Mouse (Mus musculus) testis, postnatal 10 days (tissue): ENCODE data around the gene Foxe3.

ENCODE experiments used
- DNase-seq: peaks from one replicate; pipeline ENCODE4 v3.0.0; 2021; ENCODE audit warnings: low spot score

The Foxe3 gene

GRCm38 (mm10) chr4:114916056-114916455 is 9.8 kb downstream of the Foxe3 start:
- no peak for DNase-seq

- DNase-seq, result peak; percentile 76
Observed at GRCm38 (mm10) chr4:114913594-114913962, 12.2 kb downstream of the Foxe3 start.

GRCm38 (mm10) chr4:114912705-114913593 is 12.9 kb downstream of the Foxe3 start:
- DNase-seq, result no peak

GRCm38 (mm10) chr4:114909602-114910484 is 16.0 kb downstream of the Foxe3 start:
- peak; percentile 70 for DNase-seq

GRCm38 (mm10) chr4:114908829-114909601 is 16.8 kb downstream of the Foxe3 start, which contains the start of gene Foxd2:
Gene Foxd2, minus strand, starts transcription at chr4:114908873.
- DNase-seq, result peak; percentile 97

- DNase-seq, result peak; percentile 56
Observed at GRCm38 (mm10) chr4:114907951-114908828, 17.6 kb downstream of the Foxe3 start.

GRCm38 (mm10) chr4:114907056-114907917 is 18.5 kb downstream of the Foxe3 start:
- DNase-seq, result no peak

- no peak for DNase-seq
Observed at GRCm38 (mm10) chr4:114905969-114906680, 19.7 kb downstream of the Foxe3 start.

GRCm38 (mm10) chr4:114905501-114905900 is 20.3 kb downstream of the Foxe3 start:
- no peak for DNase-seq

- no peak for DNase-seq
Observed at GRCm38 (mm10) chr4:114903422-114903782, 22.4 kb downstream of the Foxe3 start.

- no peak for DNase-seq
Observed at GRCm38 (mm10) chr4:114902641-114903421, 23.0 kb downstream of the Foxe3 start.

GRCm38 (mm10) chr4:114901643-114902351 is 24.0 kb downstream of the Foxe3 start:
- no peak for DNase-seq

- DNase-seq, result no peak
Observed at GRCm38 (mm10) chr4:114900866-114901642, 24.8 kb downstream of the Foxe3 start.

GRCm38 (mm10) chr4:114899885-114900284 is 25.9 kb downstream of the Foxe3 start:
- no peak for DNase-seq

GRCm38 (mm10) chr4:114897853-114898252 is 28.0 kb downstream of the Foxe3 start:
- DNase-seq, result peak; percentile 69

GRCm38 (mm10) chr4:114882232-114882631 is 43.6 kb downstream of the Foxe3 start:
- no peak for DNase-seq

GRCm38 (mm10) chr4:114876441-114876972 is 49.3 kb downstream of the Foxe3 start:
- peak; percentile 45 for DNase-seq
